In genomic region chr19:21943407-21943806, GRCm38 (mm10) we compare ENCODE assay signal across 8 mouse cellular contexts.
DNase-seq lines count a peak whose midpoint lies in the region; ATAC-seq and TF ChIP-seq lines count a peak whose summit lies in the region.

No protein-coding gene starts in this region.

- 57% methylated on average over 4 of the region's 4 CpGs for WGBS in liver, adult 2 months
- WGBS in liver, embryonic 11.5 days: 37% methylated on average over 4 of the region's 4 CpGs
- WGBS in heart, embryonic 14.5 days: 30% methylated on average over 4 of the region's 4 CpGs
- 66% methylated on average over 4 of the region's 4 CpGs for WGBS in hindbrain, embryonic 13.5 days

- H3K27me3 ChIP-seq in liver, adult 2 months (ENCODE audit: control insufficient read depth, insufficient read depth, low read length): no peaks in the 10 kb centered on the region
- H3K27me3 ChIP-seq in liver, embryonic 11.5 days (replicated peaks; ENCODE audit: control insufficient read depth, insufficient read depth, low read length): no peaks in the 10 kb centered on the region
- H3K27me3 ChIP-seq in heart, embryonic 14.5 days (ENCODE audit: control insufficient read depth, insufficient read depth, low read length): no peaks in the 10 kb centered on the region
- H3K27me3 ChIP-seq in hindbrain, embryonic 13.5 days: no peaks in the 10 kb centered on the region

- H3K36me3 ChIP-seq in liver, adult 2 months (ENCODE audit: control insufficient read depth, insufficient read depth, low read length): no peaks in the 10 kb centered on the region
- no peaks in the 10 kb centered on the region for H3K36me3 ChIP-seq in liver, embryonic 11.5 days (ENCODE audit: control insufficient read depth, insufficient read depth, low read length)
- H3K36me3 ChIP-seq in heart, embryonic 14.5 days (ENCODE audit: control insufficient read depth, insufficient read depth, low read length): no peaks in the 10 kb centered on the region
- no peaks in the 10 kb centered on the region for H3K36me3 ChIP-seq in hindbrain, embryonic 13.5 days

- no peaks in the 10 kb centered on the region for H3K79me2 ChIP-seq in liver, adult 2 months (ENCODE audit: control insufficient read depth, insufficient read depth, low read length)

- no peak overlapping the region for H3K4me3 ChIP-seq in liver, adult 2 months (ENCODE audit: insufficient read depth, low read depth, low read length)
- H3K4me3 ChIP-seq in liver, embryonic 11.5 days (ENCODE audit: low read depth, low read length): no peak overlapping the region
- H3K4me3 ChIP-seq in heart, embryonic 14.5 days (ENCODE audit: control insufficient read depth in 1 of 2, insufficient read depth in 1 of 2, low read depth in 1 of 2, low read length in 2 of 2): no peak overlapping the region
- H3K4me3 ChIP-seq in hindbrain, embryonic 13.5 days: no peak overlapping the region

- TF ChIP-seq CTCF in liver, adult 2 months (IDR thresholded peaks at IDR 0.05; ENCODE audit: low read depth, low read length): peak; percentile 59

- H3K9ac ChIP-seq in liver, adult 2 months (ENCODE audit: low read depth, low read length): no peak overlapping the region
- no peak overlapping the region for H3K9ac ChIP-seq in liver, embryonic 11.5 days (ENCODE audit: low read depth, low read length)
- no peak overlapping the region; the same call in 1 of the 2 replicates for H3K9ac ChIP-seq in heart, embryonic 14.5 days (ENCODE audit: low read length)
- no peak overlapping the region for H3K9ac ChIP-seq in hindbrain, embryonic 13.5 days

- no peak for ATAC-seq in liver, embryonic 11.5 days (replicated peaks; ENCODE audit: low FRiP score)
- ATAC-seq in heart, embryonic 14.5 days (ENCODE audit: insufficient number of reproducible peaks, insufficient read depth, low FRiP score, low read depth): peak; percentile 75
- no peak for ATAC-seq in hindbrain, embryonic 13.5 days (ENCODE audit: low FRiP score)

- DNase-seq in liver, adult 2 months (ENCODE audit: extremely low read depth, low read depth, low spot score): no peak
- no peak for DNase-seq in liver, embryonic 11.5 days (ENCODE audit: low spot score)
- DNase-seq in adrenal gland, adult 8-10 months: peak; percentile 11
- peak; percentile 78 for DNase-seq in lung, postnatal 36 days
- DNase-seq in thymus, postnatal 10 days (ENCODE audit: low spot score in 2 of 2): no peak
- DNase-seq in left cerebral cortex, adult 18-20 months (ENCODE audit: low spot score in 2 of 2): no peak

- no peak for TF ChIP-seq POLR2A in liver, adult 2 months (IDR thresholded peaks at IDR 0.05; ENCODE audit: extremely low read depth, insufficient read depth, low read length)

- H3K9me3 ChIP-seq in liver, embryonic 11.5 days (ENCODE audit: control insufficient read depth, low read length): no peaks in the 10 kb centered on the region
- H3K9me3 ChIP-seq in heart, embryonic 14.5 days (ENCODE audit: control insufficient read depth, low read length): no peaks in the 10 kb centered on the region
- H3K9me3 ChIP-seq in hindbrain, embryonic 13.5 days: no peaks in the 10 kb centered on the region

- no peaks in the 10 kb centered on the region; the same call in 1 of the 2 replicates for H3K4me1 ChIP-seq in liver, adult 2 months (ENCODE audit: control insufficient read depth, insufficient read depth, low read length)
- no peaks in the 10 kb centered on the region for H3K4me1 ChIP-seq in liver, embryonic 11.5 days (replicated peaks; ENCODE audit: control insufficient read depth, insufficient read depth, low read length)
- peaks cover 0 to 2% of the 10 kb centered on the region in 2 experiments; a peak in 1 of 4 replicates for H3K4me1 ChIP-seq in heart, embryonic 14.5 days (ENCODE audit: control insufficient read depth in 2 of 2, insufficient read depth in 2 of 2, low read length in 2 of 2)
- H3K4me1 ChIP-seq in hindbrain, embryonic 13.5 days (replicated peaks): no peaks in the 10 kb centered on the region

- no peak overlapping the region for H3K4me2 ChIP-seq in liver, embryonic 11.5 days
- no peak overlapping the region for H3K4me2 ChIP-seq in heart, embryonic 14.5 days (ENCODE audit: low read length)
- no peak overlapping the region for H3K4me2 ChIP-seq in hindbrain, embryonic 13.5 days

- peak overlapping the region; percentile 42; the same call in 1 of the 2 replicates for H3K27ac ChIP-seq in liver, adult 2 months (replicated peaks; ENCODE audit: insufficient read depth, low read depth, low read length)
- H3K27ac ChIP-seq in liver, embryonic 11.5 days (ENCODE audit: low read depth, low read length): no peak overlapping the region
- peak overlapping the region; percentile 84 to 85; a peak in 3 of 4 replicates for H3K27ac ChIP-seq in heart, embryonic 14.5 days (replicated peaks in 1 of 2; ENCODE audit: control insufficient read depth in 1 of 2, insufficient read depth in 1 of 2, low read depth in 2 of 2, low read length in 2 of 2)
- H3K27ac ChIP-seq in hindbrain, embryonic 13.5 days: no peak overlapping the region

Comparison
In these comparisons a context has a peak if more than half of its experiments do, and no peak if none do; other contexts are left out.
1. H3K27ac ChIP-seq: peak in liver, adult 2 months (single experiment) and heart, embryonic 14.5 days (2 of 2); none in liver, embryonic 11.5 days (single experiment) and hindbrain, embryonic 13.5 days (single experiment).
2. DNase-seq: peak in adrenal gland, adult 8-10 months (single experiment) and lung, postnatal 36 days (single experiment); none in liver, adult 2 months (single experiment), liver, embryonic 11.5 days (single experiment), thymus, postnatal 10 days (0 of 2) and left cerebral cortex, adult 18-20 months (0 of 2).